Mouse (Mus musculus) layer of hippocampus, adult 9-10 months (tissue): ENCODE results near the gene Hbq1b.
A peak's percentile ranks its signal among the peaks of the same experiment; 100 is the strongest.

ENCODE experiments used
- DNase-seq: peaks from one replicate; pipeline ENCODE4 v3.0.0; 2022; ENCODE audit warnings: low spot score

Gene Hbq1b

DNA sequence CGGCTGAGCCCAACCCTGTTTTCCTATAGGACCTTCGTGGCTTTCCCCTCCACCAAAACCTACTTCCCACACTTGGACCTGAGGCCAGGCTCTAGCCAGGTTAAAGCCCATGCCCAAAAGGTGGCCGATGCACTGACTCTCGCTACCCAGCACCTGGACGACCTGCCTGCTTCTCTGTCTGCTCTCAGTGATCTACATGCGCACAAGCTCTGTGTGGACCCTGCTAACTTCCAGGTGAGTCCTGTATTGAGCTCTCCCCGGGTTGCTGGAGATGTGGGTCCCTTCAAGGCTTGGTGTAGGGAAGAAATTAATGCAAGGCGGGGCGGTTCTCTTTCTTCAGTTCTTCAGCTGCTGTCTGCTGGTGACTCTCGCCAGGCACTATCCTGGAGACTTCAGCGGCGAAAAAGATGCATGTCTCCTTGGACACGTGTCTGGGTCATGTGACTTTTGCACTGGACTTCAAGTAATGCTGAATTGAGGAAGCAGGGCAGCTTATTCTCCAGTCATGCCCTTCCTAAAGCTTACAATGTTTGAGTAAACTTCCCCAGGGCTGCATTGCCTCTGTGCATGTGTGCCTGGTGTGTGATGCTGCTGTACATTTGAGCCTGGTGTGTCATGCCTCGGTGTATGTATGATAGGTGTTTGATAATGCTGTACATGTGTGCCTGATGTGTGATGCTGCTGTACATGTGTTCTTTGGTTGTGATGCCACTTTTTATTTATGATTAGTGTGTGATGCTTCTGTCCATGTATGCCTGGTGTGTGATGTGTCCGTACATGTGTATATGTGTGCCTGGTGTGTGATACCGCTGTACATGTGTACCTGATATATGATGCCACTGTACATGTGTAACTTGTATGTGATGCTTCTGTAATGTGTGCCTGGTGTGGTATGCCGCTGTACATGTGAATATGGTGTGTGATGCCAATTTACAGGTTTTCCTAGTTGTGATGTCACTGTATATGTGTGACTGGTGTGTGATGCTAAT is 13.8 kb downstream of the Hbq1b start:
- no peak for DNase-seq

- DNase-seq = no peak
These were observed 14.7 kb downstream of the Hbq1b start for GRCm38 (mm10) chr11:32301506-32301905.

DNA sequence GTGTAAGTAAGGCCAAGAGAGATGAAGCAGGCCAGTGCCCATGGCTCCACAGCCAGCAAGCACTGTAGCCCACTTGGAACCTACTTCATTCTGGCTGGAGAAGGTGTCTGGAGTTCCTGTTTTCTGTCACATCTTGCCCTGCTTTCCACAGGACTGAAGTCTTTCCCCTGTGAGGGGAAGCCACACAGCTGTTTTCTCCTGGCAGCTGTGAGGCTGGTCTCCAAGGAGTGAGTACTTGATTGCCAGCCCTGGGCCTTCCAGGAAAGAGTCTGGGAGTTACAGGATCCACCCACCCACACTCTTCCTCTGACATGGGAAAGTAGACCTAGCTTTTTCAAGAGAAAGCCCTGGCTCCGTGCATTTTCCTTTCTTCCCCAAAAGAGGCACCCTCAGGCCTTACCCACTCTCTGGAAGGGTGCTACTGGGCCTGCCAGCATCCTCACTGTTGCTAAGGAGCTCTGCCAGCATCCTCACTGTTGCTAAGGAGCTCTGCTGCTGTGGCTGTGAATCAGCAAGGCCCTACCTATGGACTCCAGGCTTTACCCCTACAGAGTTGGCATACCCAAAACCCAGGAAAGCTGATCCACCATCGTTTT is 16.2 kb downstream of the Hbq1b start:
- no peak for DNase-seq

GRCm38 (mm10) chr11:32303455-32303854 is 16.7 kb downstream of the Hbq1b start:
- DNase-seq = no peak

DNA sequence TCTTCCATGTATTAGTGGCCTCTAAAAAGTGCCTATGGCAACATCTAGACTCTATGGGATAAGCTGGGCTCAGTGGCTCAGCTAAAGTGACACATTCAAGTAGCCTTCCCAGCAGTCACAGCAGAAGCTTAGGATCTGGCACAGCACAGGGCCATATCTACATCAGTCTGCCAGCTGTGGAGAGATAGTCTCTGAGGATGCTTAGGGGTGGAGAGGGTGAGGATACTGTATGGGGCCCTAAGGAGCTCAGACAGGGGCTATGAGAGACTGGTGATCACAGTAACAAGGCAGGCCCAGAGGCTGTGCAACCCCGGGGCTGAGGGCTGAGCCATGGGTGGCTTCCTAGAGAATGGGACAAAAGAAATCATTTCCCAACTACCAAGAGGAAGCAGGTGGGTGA is 20.2 kb downstream of the Hbq1b start:
- no peak for DNase-seq

DNA sequence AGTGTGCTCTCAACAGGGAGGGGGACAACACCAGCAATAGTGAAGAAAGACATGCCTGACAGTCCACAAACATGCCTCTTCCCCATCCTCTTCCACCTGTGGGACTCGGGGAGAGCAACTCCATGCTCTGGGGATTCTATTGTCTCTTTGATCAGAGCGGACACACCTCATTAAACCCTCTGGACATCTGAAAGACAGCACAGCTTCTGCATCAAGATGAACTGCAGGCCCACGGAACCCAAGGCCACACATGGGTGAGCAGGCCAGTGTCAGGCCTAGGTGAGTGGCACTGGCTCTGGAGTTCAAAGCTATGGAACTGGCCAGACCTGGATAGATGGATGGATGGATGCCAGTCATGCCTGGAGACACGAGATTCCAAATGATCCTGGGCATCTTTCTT is 22.7 kb downstream of the Hbq1b start:
- no peak for DNase-seq

DNA sequence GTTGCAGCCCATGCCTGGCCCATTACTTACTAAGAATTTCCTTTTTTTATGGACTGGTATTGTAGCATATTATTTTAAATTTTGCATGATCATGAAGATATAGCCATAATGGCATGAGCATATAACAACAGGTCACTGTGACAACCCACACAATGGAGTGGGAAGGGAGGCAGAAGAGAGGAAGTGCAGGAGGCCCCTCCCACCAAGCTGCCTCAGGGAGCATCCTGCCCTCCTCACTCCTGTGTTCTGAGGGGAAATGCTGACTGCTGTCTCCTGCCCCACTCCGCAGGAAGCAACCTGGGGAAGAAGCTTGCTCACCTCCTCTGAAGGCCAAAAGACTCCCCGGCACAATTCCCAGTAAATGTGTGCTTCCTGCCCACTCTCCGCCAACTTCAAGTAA is 23.2 kb downstream of the Hbq1b start:
- no peak for DNase-seq

DNA sequence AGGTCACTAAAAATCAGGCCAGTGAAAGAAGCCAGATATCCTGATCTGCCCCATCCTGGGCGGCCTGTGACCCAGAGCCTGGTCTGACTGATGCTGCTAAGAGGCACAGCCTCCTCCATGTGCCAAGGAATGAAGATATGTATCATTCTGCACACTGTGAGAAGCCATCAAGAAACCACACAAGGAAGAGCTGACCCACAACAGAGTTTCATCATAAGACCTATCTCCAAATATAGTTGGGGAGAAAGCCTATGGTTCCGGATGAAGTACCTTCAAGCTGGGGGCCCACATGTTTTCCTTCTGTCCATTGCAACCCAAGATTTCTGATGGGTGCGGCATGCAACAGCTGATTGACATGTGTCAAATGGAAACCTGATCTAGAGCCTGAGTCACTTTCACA is 29.2 kb downstream of the Hbq1b start:
- no peak for DNase-seq

DNA sequence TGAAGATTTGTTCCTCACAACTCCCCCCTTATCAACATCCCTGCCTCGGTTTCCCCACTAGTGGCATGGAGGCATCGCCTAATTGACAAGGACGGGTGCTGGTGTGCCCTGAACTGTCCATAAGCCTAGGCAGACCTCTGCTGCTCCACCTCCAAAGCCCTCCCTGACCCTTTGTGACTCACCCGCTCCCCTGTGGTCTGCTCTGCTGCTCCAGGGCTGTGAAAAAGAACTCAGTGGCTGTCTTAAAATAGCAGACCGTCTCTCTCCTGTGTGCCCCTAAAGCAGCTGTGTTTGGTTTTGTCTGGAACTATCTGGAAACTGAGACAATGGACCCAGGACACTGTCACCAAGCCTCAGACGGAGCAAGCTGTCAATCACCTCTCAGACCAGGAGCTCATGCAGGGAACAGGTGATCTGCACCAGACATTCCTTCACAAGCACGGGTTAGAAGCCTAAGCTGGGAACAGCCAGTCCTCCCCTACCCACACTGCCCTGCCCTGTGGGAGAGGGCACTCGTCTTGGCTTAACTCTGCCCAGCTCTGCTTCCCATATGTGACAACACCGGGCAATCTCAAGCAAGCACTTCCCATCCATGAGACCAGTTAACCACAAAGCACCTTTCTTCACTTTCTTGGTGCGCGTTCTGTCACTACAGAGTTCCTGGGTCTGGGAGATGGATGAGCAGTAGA is 33.9 kb downstream of the Hbq1b start:
- DNase-seq = no peak

DNA sequence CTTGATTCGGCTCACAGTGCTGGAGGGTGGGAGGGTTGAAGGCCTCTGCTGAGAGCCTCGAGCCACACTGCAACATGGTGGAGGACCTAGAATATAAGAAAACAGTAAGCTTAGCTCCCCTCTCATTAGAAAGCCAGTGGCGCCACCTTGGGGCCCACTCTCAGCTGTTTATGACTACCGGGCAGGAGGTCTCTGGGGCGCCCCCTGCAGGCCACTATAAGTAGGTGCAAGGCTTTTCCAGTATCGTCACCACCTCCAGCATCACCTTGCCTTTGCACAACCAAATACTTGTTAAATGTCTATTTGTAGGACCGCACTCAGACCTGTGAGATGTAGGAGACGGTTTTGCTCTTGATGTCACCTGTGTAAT is 34.4 kb downstream of the Hbq1b start:
- DNase-seq = no peak

DNA sequence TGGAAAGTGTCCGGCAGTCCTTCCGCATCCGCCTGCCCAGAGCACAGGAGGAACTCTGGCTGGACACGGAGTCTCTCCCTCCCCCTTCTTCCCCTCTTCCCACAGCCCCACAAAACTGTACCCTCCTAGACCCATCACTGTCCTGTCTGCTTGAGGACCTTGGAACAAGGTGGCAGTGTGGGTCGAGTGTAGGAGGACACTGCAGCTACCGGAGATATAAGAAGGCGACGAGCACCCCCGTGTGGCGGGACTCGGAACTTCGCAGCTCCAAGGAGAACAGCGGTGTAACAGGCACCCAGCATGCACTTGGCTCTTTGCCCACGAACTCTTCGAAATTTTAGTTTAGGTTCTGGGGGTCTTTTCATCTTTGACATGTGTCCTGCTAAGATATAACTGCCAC is 37.8 kb downstream of the Hbq1b start:
- peak; percentile 74 for DNase-seq

- no peak for DNase-seq
These were observed 44.3 kb downstream of the Hbq1b start for GRCm38 (mm10) chr11:32331075-32331474.

DNA sequence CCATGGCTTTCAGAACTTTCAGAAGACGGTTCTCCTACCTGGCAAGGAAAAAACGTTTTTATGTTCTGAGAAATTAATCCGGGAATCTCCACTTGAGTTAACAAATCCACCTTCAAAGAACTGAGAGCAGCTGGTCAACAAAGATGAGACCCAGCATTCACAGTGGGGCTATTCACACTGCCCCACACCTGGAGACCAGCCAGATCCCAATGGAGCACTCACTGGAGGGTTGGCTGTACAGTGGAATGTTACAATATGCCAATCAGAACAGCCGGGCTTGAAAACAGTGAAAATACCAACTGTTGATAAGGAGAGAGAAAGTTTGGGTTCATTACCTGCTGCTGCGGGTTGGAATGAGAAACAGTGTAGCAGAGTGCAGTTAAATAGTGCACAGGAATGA is 45.1 kb downstream of the Hbq1b start:
- DNase-seq = no peak

DNA sequence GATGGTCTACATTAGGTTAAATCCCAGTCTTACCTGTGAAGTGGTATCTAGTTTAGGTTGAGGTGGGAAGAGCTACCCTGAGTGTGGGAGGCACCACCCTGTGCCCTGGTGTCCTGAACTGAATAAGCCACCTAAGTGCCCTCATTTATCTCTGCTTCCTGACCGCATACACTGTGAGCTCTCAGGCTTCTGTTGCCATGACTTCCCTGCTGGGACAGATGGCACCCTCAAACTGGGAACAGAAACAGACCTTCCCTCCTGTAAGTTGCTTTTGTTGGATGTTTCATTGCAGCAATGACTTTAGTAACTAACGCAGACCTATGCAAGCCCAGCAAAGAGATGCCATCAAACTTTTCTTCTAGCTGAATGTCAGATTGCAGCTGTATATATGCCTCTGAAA is 46.5 kb downstream of the Hbq1b start:
- no peak for DNase-seq

- DNase-seq = no peak
These were observed 49.7 kb downstream of the Hbq1b start for GRCm38 (mm10) chr11:32336435-32336907.
